Mouse (Mus musculus) spleen, adult 2 months (tissue): Measurements from ENCODE around the gene Slit1.

Source experiments
- CTCF ChIP-seq: fragments of 200-500 bp; IDR thresholded peaks from 2 replicates; pipeline ENCODE4 v1.5.1; 2011; ENCODE audit warnings: mild to moderate bottlenecking, inconsistent platforms; ENCODE audit not compliant: insufficient read depth, insufficient read length, insufficient replicate concordance; ENCODE audit errors: extremely low read depth
- POLR2A ChIP-seq: fragments of 200-500 bp; IDR thresholded peaks from 2 replicates; pipeline ENCODE4 v1.6.1; 2011; ENCODE audit warnings: low read depth, low read length, inconsistent platforms

DNA sequence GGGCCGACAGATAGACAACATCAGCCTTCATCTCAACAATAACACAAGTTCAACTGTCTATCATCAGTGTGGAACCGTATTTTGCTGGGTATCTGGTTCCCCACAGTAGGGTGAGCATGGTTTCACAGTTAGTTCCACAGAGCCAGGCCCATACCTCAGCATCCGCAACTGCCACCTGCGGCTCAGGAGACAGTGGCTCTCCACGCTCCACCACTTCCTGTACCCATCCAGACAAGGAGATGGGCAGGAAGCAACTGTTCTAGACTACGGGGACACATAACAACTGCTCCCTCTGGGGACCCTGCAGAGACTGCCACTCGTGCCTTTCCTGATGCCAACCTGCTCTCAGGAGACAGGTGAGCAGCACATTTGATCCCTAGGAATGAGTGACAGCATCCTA is 25.2 kb upstream of the Slit1 start:
- TF ChIP-seq POLR2A = no peak
- no peak for TF ChIP-seq CTCF
